Mouse (Mus musculus) forebrain, embryonic 16.5 days (tissue): ENCODE results near the gene C1qtnf4. TPM values are rescaled to one million over a fixed set of nuclear protein-coding genes. Genes with fewer than 3 reads are reported as not detected.
A peak's percentile ranks its signal among the peaks of the same experiment; 100 is the strongest.
"Not testable (repeated sequence)": the region's sequence is repeated elsewhere in the genome, so short reads cannot be mapped to it uniquely, and the experiment has no call there.

Source experiments
- ATAC-seq: fragments of 200-750 bp; cut with Nextera tagmentation; 2 replicates; pipeline ENCODE4 v1.8.0; 2017; ENCODE audit warnings: mild to moderate bottlenecking, moderate library complexity
- H3K27ac ChIP-seq: fragments of 300-500 bp; sonication (generic); 2 replicates; pipeline ENCODE4 v1.5.1; 2014; ENCODE audit warnings: low read length, control low read depth
- H3K27me3 ChIP-seq: fragments of 300-500 bp; sonication (generic); replicated peaks from 2 replicates; pipeline ENCODE4 v1.6.1; 2014; ENCODE audit warnings: low read length; ENCODE audit not compliant: control insufficient read depth, insufficient read depth
- H3K36me3 ChIP-seq: fragments of 300-500 bp; sonication (generic); 2 replicates; pipeline ENCODE4 v1.6.1; 2014; ENCODE audit not compliant: control insufficient read depth, insufficient read depth
- H3K4me1 ChIP-seq: fragments of 300-500 bp; sonication (generic); replicated peaks from 2 replicates; pipeline ENCODE4 v1.6.1; 2014; ENCODE audit warnings: low read length; ENCODE audit not compliant: control insufficient read depth, insufficient read depth
- H3K4me2 ChIP-seq: fragments of 300-500 bp; sonication (generic); 2 replicates; pipeline ENCODE4 v1.6.1; 2014; ENCODE audit warnings: mild to moderate bottlenecking, low read length, control low read depth
- H3K4me3 ChIP-seq: fragments of 300-500 bp; sonication (generic); replicated peaks from 2 replicates; pipeline ENCODE4 v1.5.1; 2014; ENCODE audit warnings: mild to moderate bottlenecking, low read length, control low read depth
- H3K9ac ChIP-seq: fragments of 300-500 bp; sonication (generic); replicated peaks from 2 replicates; pipeline ENCODE4 v1.6.1; 2014; ENCODE audit warnings: low read depth, low read length, control low read depth
- H3K9me3 ChIP-seq: fragments of 300-500 bp; sonication (generic); 2 replicates; pipeline ENCODE4 v1.6.1; 2016; ENCODE audit warnings: low read length; ENCODE audit not compliant: control insufficient read depth
- WGBS: fragments of 180-500 bp; shearing (Covaris S2); extraction: QIAGEN DNeasy Blood & Tissue Kit; methylation state at CpG from one replicate; pipeline ENCODE4 v1.1.7; 2014; 5-methylcytosine and 5-hydroxymethylcytosine counted together
- polyA plus RNA-seq: library from polyadenylated mRNA; unstranded; fragments of >200 nt; fragmentation: Nextera tagmentation; extraction: Ambion mirVana; gene quantifications from 2 replicates; pipeline ENCODE4 v1.2.1, GENCODE M21; 2015

The C1qtnf4 gene
- polyA plus RNA-seq, 1 experiment from 2014 or later = 28.6 TPM

- H3K27ac ChIP-seq, H3K9ac ChIP-seq, H3K4me2 ChIP-seq, H3K4me3 ChIP-seq, H3K9me3 ChIP-seq, H3K27me3 ChIP-seq, ATAC-seq: not testable (repeated sequence)
- peaks cover 14% of the 10 kb centered on the region for H3K4me1 ChIP-seq
- H3K36me3 ChIP-seq = peaks cover 13% of the 10 kb centered on the region
- WGBS = 94% methylated on average over 3 of the region's 3 CpGs
These were observed 8.6 kb downstream of the C1qtnf4 start for GRCm38 (mm10) chr2:90894299-90894677.

GRCm38 (mm10) chr2:90903398-90903797 lies 17.7 kb downstream of the C1qtnf4 start:
- WGBS = 77% methylated on average over 2 of the region's 2 CpGs
- Histone ChIP-seq H3K9me3 (no peaks in the 10 kb centered on the region), H3K36me3 (peaks cover 10% of the 10 kb centered on the region; the same call in 1 of the 2 replicates), H3K9ac (peak overlapping the region; percentile 85), H3K27me3 (no peaks in the 10 kb centered on the region), H3K4me2 (peak overlapping the region; percentile 82), H3K27ac (no peak overlapping the region), H3K4me3 (peak overlapping the region; percentile 76), H3K4me1 (peaks cover 27% of the 10 kb centered on the region)
- no peak for ATAC-seq

- Histone ChIP-seq H3K4me3 (peak within 1 kb of the TSS; percentile 76), H3K9me3 (no peaks in the 10 kb centered on the region), H3K4me1 (peaks cover 27% of the 10 kb centered on the region), H3K4me2 (peak within 1 kb of the TSS; percentile 82), H3K9ac (peak within 1 kb of the TSS; percentile 85), H3K27me3 (no peaks in the 10 kb centered on the region), H3K27ac (peak within 1 kb of the TSS; percentile 91), H3K36me3 (peaks cover 10% of the 10 kb centered on the region)
- peak; percentile 96 for ATAC-seq
- WGBS = under 1% methylated on average over 42 of the region's 43 CpGs
These were observed 18.6 kb downstream of the C1qtnf4 start, which contains the start of the genes Kbtbd4 and Ndufs3 for GRCm38 (mm10) chr2:90904076-90904855. Gene Kbtbd4, plus strand, starts transcription at chr2:90904740. Gene Ndufs3, minus strand, starts transcription at chr2:90904827.

GRCm38 (mm10) chr2:90904856-90905224 lies 19.2 kb downstream of the C1qtnf4 start:
- Histone ChIP-seq H3K4me2 (peak overlapping the region; percentile 82), H3K36me3 (peaks cover 13% of the 10 kb centered on the region), H3K4me3 (peak overlapping the region; percentile 76), H3K9ac (peak overlapping the region; percentile 85), H3K27me3 (no peaks in the 10 kb centered on the region), H3K9me3 (no peaks in the 10 kb centered on the region), H3K4me1 (peaks cover 27% of the 10 kb centered on the region), H3K27ac (peak overlapping the region; percentile 91)
- no peak; the same call in 1 of the 2 replicates for ATAC-seq
- under 1% methylated on average over 21 of the region's 21 CpGs for WGBS

- WGBS = 94% methylated on average over 2 of the region's 2 CpGs
- ATAC-seq = no peak
- no peaks in the 10 kb centered on the region for H3K9me3 ChIP-seq
These were observed 21.1 kb downstream of the C1qtnf4 start for GRCm38 (mm10) chr2:90906721-90907120.

GRCm38 (mm10) chr2:90910861-90911260 lies 25.2 kb downstream of the C1qtnf4 start:
- Histone ChIP-seq H3K9me3 (no peaks in the 10 kb centered on the region), H3K27ac (no peak overlapping the region), H3K4me1 (peaks cover 17% of the 10 kb centered on the region), H3K4me2 (no peak overlapping the region), H3K4me3 (no peak overlapping the region), H3K9ac (no peak overlapping the region), H3K27me3 (no peaks in the 10 kb centered on the region), H3K36me3 (peaks cover 27% of the 10 kb centered on the region)
- ATAC-seq = no peak
- 92% methylated on average over 1 of the region's 1 CpGs for WGBS

More at GRCm38 (mm10) chr2:90906721-90907120, 21.1 kb downstream of the C1qtnf4 start:
- Histone ChIP-seq H3K9ac (no peak overlapping the region), H3K4me2 (no peak overlapping the region), H3K4me3 (no peak overlapping the region), H3K27me3 (no peaks in the 10 kb centered on the region), H3K4me1 (peaks cover 27% of the 10 kb centered on the region), H3K27ac (no peak overlapping the region), H3K36me3 (peaks cover 23% of the 10 kb centered on the region)

- H3K4me1 ChIP-seq = peaks cover 19% of the 10 kb centered on the region
- peaks cover 27% of the 10 kb centered on the region for H3K36me3 ChIP-seq
- H3K4me2 ChIP-seq = no peak overlapping the region
- no peak overlapping the region for H3K9ac ChIP-seq
- H3K4me3 ChIP-seq = no peak overlapping the region
- no peak overlapping the region for H3K27ac ChIP-seq
- H3K27me3 ChIP-seq = no peaks in the 10 kb centered on the region
- no peaks in the 10 kb centered on the region for H3K9me3 ChIP-seq
- ATAC-seq = no peak
- WGBS = 79% methylated on average over 1 of the region's 1 CpGs
These were observed 26.0 kb downstream of the C1qtnf4 start for GRCm38 (mm10) chr2:90911668-90912067.

- no peak overlapping the region for H3K9ac ChIP-seq
- H3K9me3 ChIP-seq = no peaks in the 10 kb centered on the region
- H3K4me3 ChIP-seq = no peak overlapping the region
- H3K27ac ChIP-seq = no peak overlapping the region
- H3K4me1 ChIP-seq = peaks cover 27% of the 10 kb centered on the region
- H3K27me3 ChIP-seq = no peaks in the 10 kb centered on the region
- peaks cover 24% of the 10 kb centered on the region for H3K36me3 ChIP-seq
- WGBS = 48% methylated on average over 2 of the region's 2 CpGs
- no peak overlapping the region for H3K4me2 ChIP-seq
- no peak for ATAC-seq
These were observed 28.0 kb downstream of the C1qtnf4 start for GRCm38 (mm10) chr2:90913671-90914070.

GRCm38 (mm10) chr2:90915516-90915915 lies 29.9 kb downstream of the C1qtnf4 start:
- Histone ChIP-seq H3K4me2 (no peak overlapping the region), H3K36me3 (peaks cover 14% of the 10 kb centered on the region), H3K27ac (no peak overlapping the region), H3K27me3 (no peaks in the 10 kb centered on the region), H3K4me1 (peaks cover 27% of the 10 kb centered on the region), H3K9me3 (no peaks in the 10 kb centered on the region), H3K9ac (no peak overlapping the region), H3K4me3 (no peak overlapping the region)
- no peak for ATAC-seq
- WGBS = 82% methylated on average over 1 of the region's 1 CpGs
